Mouse (Mus musculus): ENCODE measurements around the gene Opn3. TPM values are rescaled to one million over a fixed set of nuclear protein-coding genes. Genes with fewer than 3 reads are reported as not detected.

Gene Opn3
- polyA plus RNA-seq (2014; fragmentation: Nextera tagmentation; extraction: Ambion mirVana): 12.0 and 12.5 TPM in 2 replicates

- whole genome bisulfite sequencing: under 1% methylated on average over 60 of the region's 73 CpGs
- peak; percentile 98 for ATAC-seq (ENCODE audit: insufficient read depth, low FRiP score, low TSS enrichment)
Measured at GRCm38 (mm10) chr1:175692246-175692996, at the start of gene Opn3, which contains the start of gene Chml. Opn3 (minus strand) TSS chr1:175692776. Chml (minus strand) TSS chr1:175692901.

GRCm38 (mm10) chr1:175725771-175726170 lies 33.2 kb upstream of the Opn3 start:
- Histone ChIP-seq H3K4me2 (ENCODE audit: low read depth) (no peak overlapping the region), H3K4me1 (ENCODE audit: control insufficient read depth, insufficient read depth, low read length) (no peaks in the 10 kb centered on the region), H3K27ac (ENCODE audit: low read depth, low read length) (no peak overlapping the region), H3K9me3 (ENCODE audit: control insufficient read depth, low read length) (no peaks in the 10 kb centered on the region), H3K36me3 (ENCODE audit: control insufficient read depth, insufficient read depth, low read length) (no peaks in the 10 kb centered on the region), H3K27me3 (ENCODE audit: control insufficient read depth, insufficient read depth, low read length) (no peaks in the 10 kb centered on the region), H3K9ac (ENCODE audit: low read length) (no peak overlapping the region), H3K4me3 (ENCODE audit: low read depth, low read length) (no peak overlapping the region)
- ATAC-seq (ENCODE audit: insufficient read depth, low FRiP score, low TSS enrichment) (no peak), DNase-seq (ENCODE audit: low spot score) (no peak)
- WGBS: 56% methylated on average over 7 of the region's 7 CpGs

More at GRCm38 (mm10) chr1:175692246-175692996, at the start of gene Opn3, which contains the start of gene Chml:
- DNase-seq (ENCODE audit: low spot score): peak; percentile 99
- peak within 1 kb of the TSS; percentile 82 for H3K27ac ChIP-seq (ENCODE audit: low read depth, low read length)
- H3K36me3 ChIP-seq (ENCODE audit: control insufficient read depth, insufficient read depth, low read length): peaks cover 4% of the 10 kb centered on the region; the same call in 1 of the 2 replicates
- H3K9ac ChIP-seq (ENCODE audit: low read length): peak within 1 kb of the TSS; percentile 90
- no peaks in the 10 kb centered on the region for H3K27me3 ChIP-seq (ENCODE audit: control insufficient read depth, insufficient read depth, low read length)
- H3K4me2 ChIP-seq (ENCODE audit: low read depth): peak within 1 kb of the TSS; percentile 82
- peaks cover 4% of the 10 kb centered on the region; the same call in 1 of the 2 replicates for H3K4me1 ChIP-seq (ENCODE audit: control insufficient read depth, insufficient read depth, low read length)
- H3K9me3 ChIP-seq (ENCODE audit: control insufficient read depth, low read length): no peaks in the 10 kb centered on the region
- H3K4me3 ChIP-seq (ENCODE audit: low read depth, low read length): peak within 1 kb of the TSS; percentile 66

- Histone ChIP-seq H3K4me2 (ENCODE audit: low read depth) (no peak overlapping the region), H3K4me3 (ENCODE audit: low read depth, low read length) (no peak overlapping the region), H3K9ac (ENCODE audit: low read length) (no peak overlapping the region), H3K27ac (ENCODE audit: low read depth, low read length) (no peak overlapping the region), H3K4me1 (ENCODE audit: control insufficient read depth, insufficient read depth, low read length) (no peaks in the 10 kb centered on the region), H3K36me3 (ENCODE audit: control insufficient read depth, insufficient read depth, low read length) (no peaks in the 10 kb centered on the region), H3K27me3 (ENCODE audit: control insufficient read depth, insufficient read depth, low read length) (no peaks in the 10 kb centered on the region), H3K9me3 (ENCODE audit: control insufficient read depth, low read length) (no peaks in the 10 kb centered on the region)
- DNase-seq (ENCODE audit: low spot score) (no peak), ATAC-seq (ENCODE audit: insufficient read depth, low FRiP score, low TSS enrichment) (no peak)
- WGBS: 90% methylated on average over 9 of the region's 9 CpGs
Measured at GRCm38 (mm10) chr1:175716832-175717231, 24.3 kb upstream of the Opn3 start.

DNA sequence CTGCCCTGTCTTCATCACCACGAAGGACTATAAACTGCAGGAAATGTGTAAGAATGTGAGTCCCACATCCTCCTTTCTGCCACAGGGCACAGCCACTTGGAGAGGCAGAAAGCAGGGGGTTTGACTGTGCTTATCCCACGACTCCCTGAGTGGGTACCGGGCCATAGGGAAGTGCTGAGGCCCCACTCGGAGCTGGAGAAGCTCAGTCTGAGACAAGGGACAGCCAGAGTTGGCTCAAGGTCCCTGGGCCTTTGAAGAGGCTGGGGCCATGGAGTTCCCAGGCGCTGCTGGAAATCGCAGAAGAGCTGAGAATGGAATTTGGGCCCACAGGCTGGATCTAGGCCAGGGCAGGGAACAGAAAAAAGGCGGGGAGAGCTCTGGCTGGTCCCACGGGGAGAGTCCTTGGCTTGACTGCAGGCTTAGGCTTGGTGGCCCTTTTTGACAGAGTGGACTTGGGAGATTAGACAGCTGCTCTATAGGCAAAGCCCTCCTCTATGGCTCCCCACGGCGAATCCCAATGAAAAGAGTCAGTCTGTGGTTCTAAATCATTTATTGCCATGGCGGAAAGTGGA lies 19.8 kb upstream of the Opn3 start:
- 89% methylated on average over 11 of the region's 11 CpGs for WGBS
- H3K4me3 ChIP-seq (ENCODE audit: low read depth, low read length): no peak overlapping the region
- H3K9me3 ChIP-seq (ENCODE audit: control insufficient read depth, low read length): no peaks in the 10 kb centered on the region
- H3K4me1 ChIP-seq (ENCODE audit: control insufficient read depth, insufficient read depth, low read length): no peaks in the 10 kb centered on the region
- H3K27ac ChIP-seq (ENCODE audit: low read depth, low read length): no peak overlapping the region
- H3K4me2 ChIP-seq (ENCODE audit: low read depth): no peak overlapping the region
- no peaks in the 10 kb centered on the region for H3K36me3 ChIP-seq (ENCODE audit: control insufficient read depth, insufficient read depth, low read length)
- no peaks in the 10 kb centered on the region for H3K27me3 ChIP-seq (ENCODE audit: control insufficient read depth, insufficient read depth, low read length)
- DNase-seq (ENCODE audit: low spot score): no peak
- ATAC-seq (ENCODE audit: insufficient read depth, low FRiP score, low TSS enrichment): no peak
- H3K9ac ChIP-seq (ENCODE audit: low read length): no peak overlapping the region

- H3K4me2 ChIP-seq (ENCODE audit: low read depth): no peak overlapping the region
- no peak overlapping the region for H3K9ac ChIP-seq (ENCODE audit: low read length)
- ATAC-seq (ENCODE audit: insufficient read depth, low FRiP score, low TSS enrichment): no peak
- no peak for DNase-seq (ENCODE audit: low spot score)
- H3K4me1 ChIP-seq (ENCODE audit: control insufficient read depth, insufficient read depth, low read length): no peaks in the 10 kb centered on the region
- no peak overlapping the region for H3K27ac ChIP-seq (ENCODE audit: low read depth, low read length)
- no peaks in the 10 kb centered on the region for H3K36me3 ChIP-seq (ENCODE audit: control insufficient read depth, insufficient read depth, low read length)
- no peak overlapping the region for H3K4me3 ChIP-seq (ENCODE audit: low read depth, low read length)
- H3K9me3 ChIP-seq (ENCODE audit: control insufficient read depth, low read length): no peaks in the 10 kb centered on the region
- no peaks in the 10 kb centered on the region for H3K27me3 ChIP-seq (ENCODE audit: control insufficient read depth, insufficient read depth, low read length)
Measured at GRCm38 (mm10) chr1:175708013-175708412, 15.4 kb upstream of the Opn3 start.

- H3K4me1 ChIP-seq (ENCODE audit: control insufficient read depth, insufficient read depth, low read length): no peaks in the 10 kb centered on the region
- no peaks in the 10 kb centered on the region for H3K27me3 ChIP-seq (ENCODE audit: control insufficient read depth, insufficient read depth, low read length)
- no peak overlapping the region for H3K9ac ChIP-seq (ENCODE audit: low read length)
- no peaks in the 10 kb centered on the region for H3K36me3 ChIP-seq (ENCODE audit: control insufficient read depth, insufficient read depth, low read length)
- DNase-seq (ENCODE audit: low spot score) (no peak), ATAC-seq (ENCODE audit: insufficient read depth, low FRiP score, low TSS enrichment) (no peak)
- no peak overlapping the region for H3K4me3 ChIP-seq (ENCODE audit: low read depth, low read length)
- H3K4me2 ChIP-seq (ENCODE audit: low read depth): no peak overlapping the region
- no peak overlapping the region for H3K27ac ChIP-seq (ENCODE audit: low read depth, low read length)
- no peaks in the 10 kb centered on the region for H3K9me3 ChIP-seq (ENCODE audit: control insufficient read depth, low read length)
- 72% methylated on average over 5 of the region's 5 CpGs for WGBS
Measured at GRCm38 (mm10) chr1:175707599-175707998, 15.0 kb upstream of the Opn3 start.

- Histone ChIP-seq H3K9me3 (ENCODE audit: control insufficient read depth, low read length) (no peaks in the 10 kb centered on the region), H3K27ac (ENCODE audit: low read depth, low read length) (no peak overlapping the region)
Measured at GRCm38 (mm10) chr1:175701145-175701544, 8.6 kb upstream of the Opn3 start.

GRCm38 (mm10) chr1:175699796-175700195 lies 7.2 kb upstream of the Opn3 start:
- H3K4me1 ChIP-seq (ENCODE audit: control insufficient read depth, insufficient read depth, low read length): no peaks in the 10 kb centered on the region
- H3K4me3 ChIP-seq (ENCODE audit: low read depth, low read length): no peak overlapping the region
- ATAC-seq (ENCODE audit: insufficient read depth, low FRiP score, low TSS enrichment) (no peak), DNase-seq (ENCODE audit: low spot score) (no peak)
- H3K36me3 ChIP-seq (ENCODE audit: control insufficient read depth, insufficient read depth, low read length): no peaks in the 10 kb centered on the region
- H3K4me2 ChIP-seq (ENCODE audit: low read depth): no peak overlapping the region
- 43% methylated on average over 4 of the region's 4 CpGs for WGBS
- no peak overlapping the region for H3K27ac ChIP-seq (ENCODE audit: low read depth, low read length)
- no peak overlapping the region for H3K9ac ChIP-seq (ENCODE audit: low read length)
- no peaks in the 10 kb centered on the region for H3K27me3 ChIP-seq (ENCODE audit: control insufficient read depth, insufficient read depth, low read length)
- no peaks in the 10 kb centered on the region for H3K9me3 ChIP-seq (ENCODE audit: control insufficient read depth, low read length)

More at GRCm38 (mm10) chr1:175701145-175701544, 8.6 kb upstream of the Opn3 start:
- no peak overlapping the region for H3K9ac ChIP-seq (ENCODE audit: low read length)
- DNase-seq (ENCODE audit: low spot score) (no peak), ATAC-seq (ENCODE audit: insufficient read depth, low FRiP score, low TSS enrichment) (no peak)
- H3K4me2 ChIP-seq (ENCODE audit: low read depth): no peak overlapping the region
- no peaks in the 10 kb centered on the region for H3K4me1 ChIP-seq (ENCODE audit: control insufficient read depth, insufficient read depth, low read length)
- no peaks in the 10 kb centered on the region for H3K36me3 ChIP-seq (ENCODE audit: control insufficient read depth, insufficient read depth, low read length)
- no peak overlapping the region for H3K4me3 ChIP-seq (ENCODE audit: low read depth, low read length)
- WGBS: 82% methylated on average over 4 of the region's 4 CpGs
- H3K27me3 ChIP-seq (ENCODE audit: control insufficient read depth, insufficient read depth, low read length): no peaks in the 10 kb centered on the region

GRCm38 (mm10) chr1:175699375-175699774 lies 6.8 kb upstream of the Opn3 start:
- 67% methylated on average over 3 of the region's 3 CpGs for WGBS
- no peaks in the 10 kb centered on the region for H3K4me1 ChIP-seq (ENCODE audit: control insufficient read depth, insufficient read depth, low read length)
- ATAC-seq (ENCODE audit: insufficient read depth, low FRiP score, low TSS enrichment) (no peak), DNase-seq (ENCODE audit: low spot score) (no peak)
- H3K36me3 ChIP-seq (ENCODE audit: control insufficient read depth, insufficient read depth, low read length): no peaks in the 10 kb centered on the region
- H3K27ac ChIP-seq (ENCODE audit: low read depth, low read length): no peak overlapping the region
- no peak overlapping the region for H3K4me2 ChIP-seq (ENCODE audit: low read depth)
- no peaks in the 10 kb centered on the region for H3K9me3 ChIP-seq (ENCODE audit: control insufficient read depth, low read length)
- H3K27me3 ChIP-seq (ENCODE audit: control insufficient read depth, insufficient read depth, low read length): no peaks in the 10 kb centered on the region
- no peak overlapping the region for H3K9ac ChIP-seq (ENCODE audit: low read length)
- no peak overlapping the region for H3K4me3 ChIP-seq (ENCODE audit: low read depth, low read length)

Data from neural tube, embryonic 11.5 days (tissue).